Mouse (Mus musculus) heart, embryonic 13.5 days (tissue): ENCODE measurements at regions not wholly inside any gene's neighbourhood (a gene's known extent, or its start where the extent isn't known, plus 50 kb on each side); places are given as distances from the start of the nearest gene placed in this dataset.

Experiments
- ATAC-seq: fragments of 200-750 bp; cut with Nextera tagmentation; 2 replicates; pipeline ENCODE4 v1.8.0; 2017; ENCODE audit warnings: moderate TSS enrichment; ENCODE audit not compliant: insufficient number of reproducible peaks, low FRiP score, low TSS enrichment; ENCODE audit errors: extremely low read depth
- H3K27ac ChIP-seq: fragments of 300-500 bp; sonication (generic); replicated peaks from 2 replicates; pipeline ENCODE4 v1.5.1; 2015; ENCODE audit warnings: moderate library complexity, mild to moderate bottlenecking, inconsistent platforms
- H3K27me3 ChIP-seq: fragments of 300-500 bp; sonication (generic); replicated peaks from 2 replicates; pipeline ENCODE4 v1.6.1; 2015; ENCODE audit warnings: mild to moderate bottlenecking, inconsistent platforms
- H3K36me3 ChIP-seq: fragments of 300-500 bp; sonication (generic); 2 replicates; pipeline ENCODE4 v1.6.1; 2015; ENCODE audit warnings: mild to moderate bottlenecking, inconsistent platforms
- H3K4me1 ChIP-seq: fragments of 300-500 bp; sonication (generic); 2 replicates; pipeline ENCODE4 v1.6.1; 2015; ENCODE audit warnings: inconsistent platforms
- H3K4me2 ChIP-seq: fragments of 300-500 bp; sonication (generic); 2 replicates; pipeline ENCODE4 v1.6.1; 2015; ENCODE audit warnings: inconsistent platforms, mild to moderate bottlenecking, moderate library complexity
- H3K4me3 ChIP-seq: fragments of 300-500 bp; sonication (generic); 2 replicates; pipeline ENCODE4 v1.5.1; 2015; ENCODE audit warnings: moderate library complexity, mild to moderate bottlenecking, inconsistent platforms
- H3K9ac ChIP-seq: fragments of 300-500 bp; sonication (generic); 2 replicates; pipeline ENCODE4 v1.6.1; 2015; ENCODE audit warnings: inconsistent platforms, mild to moderate bottlenecking, moderate library complexity
- H3K9me3 ChIP-seq: fragments of 300-500 bp; sonication (generic); 2 replicates; pipeline ENCODE4 v1.6.1; 2016; ENCODE audit warnings: inconsistent platforms
- WGBS: fragments of 180-500 bp; shearing (Covaris S2); methylation state at CpG from one replicate; pipeline ENCODE4 v1.1.7; 2015; ENCODE audit warnings: mixed read lengths; 5-methylcytosine and 5-hydroxymethylcytosine counted together

- H3K4me1 ChIP-seq: no peaks in the 10 kb centered on the region
- 60% methylated on average over 4 of the region's 4 CpGs for WGBS
- no peak overlapping the region for H3K9ac ChIP-seq
- H3K9me3 ChIP-seq: no peaks in the 10 kb centered on the region
- ATAC-seq: no peak
- no peak overlapping the region for H3K27ac ChIP-seq
- H3K4me2 ChIP-seq: no peak overlapping the region
- H3K27me3 ChIP-seq: no peaks in the 10 kb centered on the region
- H3K4me3 ChIP-seq: no peak overlapping the region
- H3K36me3 ChIP-seq: no peaks in the 10 kb centered on the region
These were observed 56.9 kb upstream of the Sox2 start for GRCm38 (mm10) chr3:34593279-34593678.

- Histone ChIP-seq H3K4me2 (no peak overlapping the region), H3K4me1 (no peaks in the 10 kb centered on the region), H3K27me3 (no peaks in the 10 kb centered on the region; the same call in 1 of the 2 replicates), H3K9ac (no peak overlapping the region), H3K4me3 (no peak overlapping the region), H3K36me3 (no peaks in the 10 kb centered on the region), H3K9me3 (no peaks in the 10 kb centered on the region), H3K27ac (no peak overlapping the region)
- WGBS: 65% methylated on average over 8 of the region's 8 CpGs
- ATAC-seq: no peak
These were observed 72.2 kb upstream of the Sox2 start for GRCm38 (mm10) chr3:34577896-34578530.

- WGBS: 78% methylated on average over 6 of the region's 6 CpGs
- Histone ChIP-seq H3K27ac (no peak overlapping the region), H3K4me1 (no peaks in the 10 kb centered on the region), H3K9ac (no peak overlapping the region), H3K4me2 (no peak overlapping the region), H3K4me3 (no peak overlapping the region), H3K27me3 (no peaks in the 10 kb centered on the region; the same call in 1 of the 2 replicates), H3K9me3 (no peaks in the 10 kb centered on the region), H3K36me3 (no peaks in the 10 kb centered on the region)
- no peak for ATAC-seq
These were observed 73.1 kb upstream of the Sox2 start for GRCm38 (mm10) chr3:34577115-34577514.

GRCm38 (mm10) chr3:34576159-34576558, 74.0 kb upstream of the Sox2 start:
- Histone ChIP-seq H3K27ac (no peak overlapping the region), H3K4me3 (no peak overlapping the region), H3K4me2 (no peak overlapping the region), H3K9ac (no peak overlapping the region), H3K4me1 (no peaks in the 10 kb centered on the region), H3K36me3 (no peaks in the 10 kb centered on the region), H3K27me3 (no peaks in the 10 kb centered on the region; the same call in 1 of the 2 replicates), H3K9me3 (no peaks in the 10 kb centered on the region)
- 39% methylated on average over 11 of the region's 11 CpGs for WGBS
- no peak for ATAC-seq

DNA sequence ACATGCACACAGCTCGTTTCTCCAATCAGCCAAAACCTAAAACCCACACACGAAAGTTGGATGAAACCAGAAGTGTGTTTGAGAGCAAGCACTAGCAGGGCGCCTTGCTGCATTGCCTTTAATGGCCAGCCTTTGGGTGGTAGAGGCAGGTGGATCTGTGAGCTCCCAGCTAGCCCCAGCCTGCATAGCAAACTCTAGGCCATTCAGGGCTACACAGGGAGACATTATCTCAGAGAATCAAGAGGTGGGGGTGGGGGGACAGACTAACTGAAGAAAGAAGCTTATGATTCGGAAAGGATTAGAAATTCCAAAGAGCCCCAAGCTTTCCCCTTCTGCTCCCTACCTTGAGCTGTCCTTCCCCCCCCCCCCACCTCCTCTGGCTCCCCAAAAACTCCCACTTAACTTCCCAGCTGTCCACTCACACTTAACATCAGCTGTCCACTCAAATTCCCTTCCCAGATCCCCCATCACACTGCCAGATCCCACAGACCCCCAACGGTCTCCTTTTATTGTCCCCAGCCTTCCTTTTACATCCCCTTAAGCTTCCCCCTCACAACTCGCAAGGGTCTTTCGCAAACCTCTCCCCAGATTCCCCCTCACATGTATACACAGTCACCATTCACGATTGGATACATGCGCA, 75.4 kb upstream of the Sox2 start:
- 78% methylated on average over 9 of the region's 9 CpGs for WGBS
- no peak for ATAC-seq
- H3K9ac ChIP-seq: no peak overlapping the region

DNA sequence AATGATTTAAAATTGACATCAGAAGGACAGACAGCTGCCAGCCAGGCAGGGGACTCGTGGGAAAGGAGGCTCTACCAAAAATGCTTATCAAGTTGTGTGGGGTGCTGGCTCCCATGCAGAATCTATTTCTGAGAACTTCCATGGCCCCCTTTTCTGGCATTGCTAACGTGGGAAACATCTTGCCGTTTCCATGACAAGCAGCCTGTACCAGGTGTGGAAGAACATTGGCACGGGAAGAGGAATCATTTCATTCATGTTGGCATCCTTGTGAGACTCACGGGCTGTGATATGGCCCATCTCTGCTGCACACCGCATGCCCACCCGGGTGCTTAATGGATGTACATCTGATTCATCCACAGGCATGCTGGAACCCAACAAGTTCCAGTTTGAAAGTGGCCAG, 76.9 kb upstream of the Sox2 start:
- H3K27ac ChIP-seq: no peak overlapping the region
- no peak overlapping the region for H3K4me2 ChIP-seq
- ATAC-seq: no peak
- no peaks in the 10 kb centered on the region; the same call in 1 of the 2 replicates for H3K27me3 ChIP-seq
- H3K9ac ChIP-seq: no peak overlapping the region
- H3K36me3 ChIP-seq: no peaks in the 10 kb centered on the region
- H3K4me1 ChIP-seq: peaks cover 6% of the 10 kb centered on the region; the same call in 1 of the 2 replicates
- no peaks in the 10 kb centered on the region for H3K9me3 ChIP-seq
- no peak overlapping the region for H3K4me3 ChIP-seq
- WGBS: 76% methylated on average over 7 of the region's 7 CpGs

More for the DNA sequence above, 75.4 kb upstream of the Sox2 start:
- H3K9me3 ChIP-seq: no peaks in the 10 kb centered on the region
- H3K4me3 ChIP-seq: no peak overlapping the region
- H3K4me1 ChIP-seq: peaks cover 3% of the 10 kb centered on the region; the same call in 1 of the 2 replicates
- no peak overlapping the region for H3K27ac ChIP-seq
- H3K4me2 ChIP-seq: no peak overlapping the region
- no peaks in the 10 kb centered on the region; the same call in 1 of the 2 replicates for H3K27me3 ChIP-seq
- H3K36me3 ChIP-seq: no peaks in the 10 kb centered on the region

GRCm38 (mm10) chr3:34572081-34572480, 78.1 kb upstream of the Sox2 start:
- H3K27me3 ChIP-seq: no peaks in the 10 kb centered on the region
- no peak overlapping the region for H3K4me2 ChIP-seq
- peaks cover 6% of the 10 kb centered on the region; the same call in 1 of the 2 replicates for H3K4me1 ChIP-seq
- H3K9ac ChIP-seq: no peak overlapping the region
- H3K36me3 ChIP-seq: no peaks in the 10 kb centered on the region
- no peak for ATAC-seq
- 79% methylated on average over 6 of the region's 6 CpGs for WGBS
- no peak overlapping the region for H3K27ac ChIP-seq
- H3K4me3 ChIP-seq: no peak overlapping the region
- no peaks in the 10 kb centered on the region for H3K9me3 ChIP-seq

DNA sequence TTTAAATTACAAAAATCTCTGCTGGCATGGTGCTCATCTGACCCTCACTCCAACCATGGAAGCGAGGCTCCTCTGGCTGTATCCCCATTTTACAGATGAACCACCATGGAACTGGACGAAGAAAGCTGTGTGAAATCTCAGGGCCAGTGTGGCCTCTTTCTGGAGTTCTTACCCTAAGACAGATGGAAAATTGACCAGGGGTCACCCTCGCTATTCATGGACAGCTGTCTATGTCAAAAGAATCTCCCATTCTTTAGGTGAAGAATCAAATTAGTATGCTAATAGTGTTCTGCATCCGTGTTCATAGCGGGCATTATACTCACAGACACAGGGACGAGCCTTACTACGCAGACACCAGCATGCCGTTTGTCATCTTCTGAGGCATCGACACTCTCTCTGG, 78.6 kb upstream of the Sox2 start:
- Histone ChIP-seq H3K36me3 (no peaks in the 10 kb centered on the region), H3K9me3 (no peaks in the 10 kb centered on the region), H3K4me1 (peaks cover 6% of the 10 kb centered on the region; the same call in 1 of the 2 replicates), H3K4me2 (no peak overlapping the region), H3K9ac (no peak overlapping the region), H3K4me3 (no peak overlapping the region), H3K27ac (no peak overlapping the region), H3K27me3 (no peaks in the 10 kb centered on the region)
- ATAC-seq: no peak
- WGBS: 84% methylated on average over 9 of the region's 9 CpGs

DNA sequence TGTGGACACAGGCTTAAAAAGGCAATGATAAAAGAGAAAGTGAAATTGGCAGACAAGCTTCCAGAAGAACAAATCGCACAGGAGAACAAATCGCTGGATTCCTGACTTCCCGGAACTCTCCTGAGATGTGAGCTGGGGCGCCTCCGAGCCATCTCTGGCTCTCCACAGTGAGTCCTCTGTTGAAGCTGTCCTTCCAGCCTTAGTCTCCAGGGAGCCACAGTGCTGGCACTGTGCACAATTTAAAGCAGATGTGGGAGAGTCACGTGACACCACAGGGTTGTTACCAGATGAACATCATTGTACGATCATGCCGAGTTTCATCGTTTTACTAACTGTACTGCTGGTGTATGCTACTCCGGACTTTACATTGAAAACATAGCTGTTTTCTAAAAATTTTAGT, 80.2 kb upstream of the Sox2 start:
- H3K4me3 ChIP-seq: no peak overlapping the region
- WGBS: 69% methylated on average over 10 of the region's 10 CpGs

DNA sequence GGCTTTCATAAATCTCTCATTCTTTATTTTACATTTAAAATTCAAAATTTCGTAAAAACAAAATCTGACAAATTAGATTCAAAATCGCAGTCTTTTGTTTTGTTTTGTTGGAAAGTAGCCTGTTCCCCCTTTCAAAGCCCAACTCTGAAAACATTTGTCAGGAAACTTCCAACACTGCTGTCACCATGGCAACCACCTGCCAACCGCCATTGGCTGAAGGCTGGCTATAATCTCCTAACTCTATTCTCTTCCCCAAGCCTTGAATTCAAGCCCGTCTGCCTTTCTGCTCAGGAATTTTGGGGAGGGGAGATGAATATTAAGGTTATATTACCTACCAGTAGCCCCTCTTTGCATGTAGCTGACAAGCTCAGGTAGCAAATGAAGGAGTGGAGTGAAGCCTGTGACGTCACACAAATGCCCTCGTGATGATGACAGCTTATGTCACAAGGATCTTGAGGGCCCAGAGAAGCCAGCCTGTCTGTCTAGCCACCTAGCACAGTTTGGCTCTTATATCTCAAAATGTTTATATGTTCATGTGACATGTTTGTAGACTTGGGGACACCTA, 82.0 kb upstream of the Sox2 start:
- WGBS: 60% methylated on average over 6 of the region's 6 CpGs

More for the DNA sequence above, 80.2 kb upstream of the Sox2 start:
- Histone ChIP-seq H3K4me1 (peaks cover 6% of the 10 kb centered on the region; the same call in 1 of the 2 replicates), H3K9ac (no peak overlapping the region), H3K4me2 (peak overlapping the region; percentile 31; the same call in 1 of the 2 replicates), H3K27ac (no peak overlapping the region), H3K9me3 (no peaks in the 10 kb centered on the region), H3K36me3 (no peaks in the 10 kb centered on the region), H3K27me3 (no peaks in the 10 kb centered on the region)
- ATAC-seq: no peak

GRCm38 (mm10) chr3:34565386-34565785, 84.8 kb upstream of the Sox2 start:
- Histone ChIP-seq H3K4me1 (peaks cover 6% of the 10 kb centered on the region; the same call in 1 of the 2 replicates), H3K9me3 (no peaks in the 10 kb centered on the region), H3K9ac (no peak overlapping the region), H3K27ac (no peak overlapping the region), H3K4me3 (no peak overlapping the region), H3K4me2 (no peak overlapping the region), H3K36me3 (no peaks in the 10 kb centered on the region), H3K27me3 (no peaks in the 10 kb centered on the region)
- 36% methylated on average over 4 of the region's 4 CpGs for WGBS
- ATAC-seq: no peak

More for the DNA sequence above, 82.0 kb upstream of the Sox2 start:
- Histone ChIP-seq H3K9ac (no peak overlapping the region), H3K4me1 (peaks cover 6% of the 10 kb centered on the region; the same call in 1 of the 2 replicates), H3K36me3 (no peaks in the 10 kb centered on the region), H3K4me3 (no peak overlapping the region), H3K27me3 (no peaks in the 10 kb centered on the region), H3K9me3 (no peaks in the 10 kb centered on the region), H3K27ac (no peak overlapping the region), H3K4me2 (no peak overlapping the region)
- no peak for ATAC-seq
